Mouse (Mus musculus): Measurements from ENCODE around the gene Ndrg2. TPM values are rescaled to one million over a fixed set of nuclear protein-coding genes. Genes with fewer than 3 reads are reported as not detected.
A peak's percentile ranks its signal among the peaks of the same experiment; 100 is the strongest.
"Not testable (repeated sequence)": the region's sequence is repeated elsewhere in the genome, so short reads cannot be mapped to it uniquely, and the experiment has no call there.

Ndrg2 gene
- total RNA-seq (2022), result 1,000 to 10,000 TPM; 1,880 to 2,007 (median 1,939) TPM

GRCm38 (mm10) chr14:51913960-51914762 is at the start of gene Ndrg2:
Gene Ndrg2 (minus strand): TSS chr14:51914158.
- DNase-seq (ENCODE audit: low spot score in 2 of 2), result peak; percentile 86 to 92

- DNase-seq (ENCODE audit: low spot score in 2 of 2), result no peak
Measured at GRCm38 (mm10) chr14:51960316-51960715, 46.4 kb upstream of the Ndrg2 start.

- DNase-seq (ENCODE audit: low spot score in 2 of 2), result no peak
Measured at GRCm38 (mm10) chr14:51943336-51943735, 29.4 kb upstream of the Ndrg2 start.

- DNase-seq (ENCODE audit: low spot score in 2 of 2), result no peak
Measured at GRCm38 (mm10) chr14:51942236-51942635, 28.3 kb upstream of the Ndrg2 start.

- DNase-seq (ENCODE audit: low spot score in 2 of 2), result no peak
Measured at GRCm38 (mm10) chr14:51941577-51941976, 27.6 kb upstream of the Ndrg2 start.

- peak; percentile 42 to 59 for DNase-seq (ENCODE audit: low spot score in 2 of 2)
Measured at GRCm38 (mm10) chr14:51940944-51941560, 27.1 kb upstream of the Ndrg2 start.

- DNase-seq (ENCODE audit: low spot score in 2 of 2), result no peak
Measured at GRCm38 (mm10) chr14:51939005-51939404, 25.0 kb upstream of the Ndrg2 start.

GRCm38 (mm10) chr14:51932092-51933020 is 18.4 kb upstream of the Ndrg2 start:
- no peak for DNase-seq (ENCODE audit: low spot score in 2 of 2)

- peak; percentile 49 to 60 for DNase-seq (ENCODE audit: low spot score in 2 of 2)
Measured at GRCm38 (mm10) chr14:51930824-51931223, 16.9 kb upstream of the Ndrg2 start.

GRCm38 (mm10) chr14:51929968-51930367 is 16.0 kb upstream of the Ndrg2 start:
- DNase-seq (ENCODE audit: low spot score in 2 of 2), result no peak

- DNase-seq (ENCODE audit: low spot score in 2 of 2), result peak; percentile 54 to 75
Measured at GRCm38 (mm10) chr14:51929309-51929943, 15.5 kb upstream of the Ndrg2 start.

GRCm38 (mm10) chr14:51926930-51927329 is 13.0 kb upstream of the Ndrg2 start:
- not testable (repeated sequence) for DNase-seq (ENCODE audit: low spot score in 2 of 2)

GRCm38 (mm10) chr14:51923492-51923891 is 9.5 kb upstream of the Ndrg2 start:
- no peak for DNase-seq (ENCODE audit: low spot score in 2 of 2)

- no peak for DNase-seq (ENCODE audit: low spot score in 2 of 2)
Measured at GRCm38 (mm10) chr14:51922910-51923309, 9.0 kb upstream of the Ndrg2 start.

GRCm38 (mm10) chr14:51922571-51922865 is 8.6 kb upstream of the Ndrg2 start, which contains the start of gene Rnase13:
Gene Rnase13 (minus strand): TSS chr14:51922773.
- peak in 1 of 2 experiments; percentile 61 for DNase-seq (ENCODE audit: low spot score in 2 of 2)

GRCm38 (mm10) chr14:51921759-51922570 is 8.0 kb upstream of the Ndrg2 start:
- DNase-seq (ENCODE audit: low spot score in 2 of 2), result peak; percentile 79 to 89

GRCm38 (mm10) chr14:51918966-51919365 is 5.0 kb upstream of the Ndrg2 start:
- DNase-seq (ENCODE audit: low spot score in 2 of 2), result peak; percentile 59 to 73

- DNase-seq (ENCODE audit: low spot score in 2 of 2), result no peak
Measured at GRCm38 (mm10) chr14:51918125-51918524, 4.2 kb upstream of the Ndrg2 start, which contains the start of gene Tppp2. Gene Tppp2 (plus strand): TSS chr14:51918425.

GRCm38 (mm10) chr14:51916539-51916938 is 2.6 kb upstream of the Ndrg2 start:
- no peak for DNase-seq (ENCODE audit: low spot score in 2 of 2)

- peak in 1 of 2 experiments; percentile 51 for DNase-seq (ENCODE audit: low spot score in 2 of 2)
Measured at GRCm38 (mm10) chr14:51915030-51915429, 1.1 kb upstream of the Ndrg2 start.

All from gastrocnemius, adult 8-10 months (tissue).